Mouse (Mus musculus) brown adipose tissue, adult 24 weeks (tissue): ENCODE data around the gene Rab15. TPM values are rescaled to one million over a fixed set of nuclear protein-coding genes. Genes with fewer than 3 reads are reported as not detected.

ENCODE experiments used
- H3K27ac ChIP-seq: fragments of 200-500 bp; replicated peaks from 2 replicates; pipeline ENCODE4 v1.5.1; 2012; ENCODE audit warnings: low read depth, mild to moderate bottlenecking, low read length
- H3K4me1 ChIP-seq: fragments of 200-500 bp; 2 replicates; pipeline ENCODE4 v1.6.1; 2012; ENCODE audit warnings: low read length, mixed read lengths; ENCODE audit not compliant: control insufficient read depth, insufficient read depth, insufficient read length
- H3K4me3 ChIP-seq: fragments of 200-500 bp; 2 replicates; pipeline ENCODE4 v1.5.1; 2012; ENCODE audit warnings: low read depth, mild to moderate bottlenecking, low read length, moderate library complexity; ENCODE audit not compliant: insufficient read depth
- polyA plus RNA-seq: library from polyadenylated mRNA; stranded (reverse); fragments of >200 nt; gene quantifications from 2 replicates; pipeline ENCODE4 v1.2.4, GENCODE M21; 2012; ENCODE audit not compliant: missing spikeins, insufficient read depth, insufficient read length

Gene Rab15
- polyA plus RNA-seq, 1 experiment: not detected

DNA sequence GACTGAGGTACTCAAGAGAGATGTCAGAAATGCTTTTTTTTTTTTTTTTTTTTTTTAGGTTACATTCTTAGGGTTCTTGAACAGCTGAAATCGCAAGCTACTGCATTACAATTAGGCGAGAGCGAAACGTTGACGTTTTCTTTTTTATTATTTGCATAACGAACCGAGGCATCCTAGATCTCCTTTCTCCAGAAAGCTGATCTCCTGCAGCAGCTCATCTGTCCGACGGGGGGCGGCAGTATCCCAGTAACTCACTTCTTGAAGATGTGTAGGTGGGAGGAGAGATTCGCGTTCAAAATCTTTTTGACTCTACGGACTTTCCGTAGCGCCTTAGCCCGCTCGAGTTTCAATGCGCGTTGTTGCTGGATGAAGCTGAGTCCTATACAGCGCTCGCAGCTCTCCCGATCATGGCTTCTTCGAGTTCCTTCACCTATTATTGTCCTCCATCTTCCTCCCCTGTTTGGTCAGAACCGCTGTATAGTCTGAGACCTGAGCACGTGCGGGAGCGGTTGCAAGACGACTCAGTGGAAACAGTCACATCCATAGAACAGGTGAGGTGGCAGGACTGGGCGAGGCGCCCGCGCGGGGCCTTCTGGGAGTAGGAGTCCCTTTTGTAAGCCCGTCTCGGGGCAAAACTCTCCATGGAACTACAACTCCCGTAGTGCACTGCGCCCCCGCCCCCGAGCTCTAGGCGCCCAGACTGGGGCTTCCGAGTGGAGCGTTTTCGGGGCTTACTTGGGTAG, 14.6 kb upstream of the Rab15 start:
- Histone ChIP-seq H3K27ac (peak overlapping the region; percentile 65), H3K4me1 (no peaks in the 10 kb centered on the region), H3K4me3 (peak overlapping the region; percentile 89)

- Histone ChIP-seq H3K4me3 (no peak overlapping the region), H3K27ac (no peak overlapping the region), H3K4me1 (no peaks in the 10 kb centered on the region)
These were observed 10.0 kb upstream of the Rab15 start for GRCm38 (mm10) chr12:76832704-76833103.

- H3K4me3 ChIP-seq: no peak overlapping the region
- H3K27ac ChIP-seq: no peak overlapping the region
- H3K4me1 ChIP-seq: no peaks in the 10 kb centered on the region
These were observed 2.6 kb upstream of the Rab15 start for GRCm38 (mm10) chr12:76825283-76825682.

DNA sequence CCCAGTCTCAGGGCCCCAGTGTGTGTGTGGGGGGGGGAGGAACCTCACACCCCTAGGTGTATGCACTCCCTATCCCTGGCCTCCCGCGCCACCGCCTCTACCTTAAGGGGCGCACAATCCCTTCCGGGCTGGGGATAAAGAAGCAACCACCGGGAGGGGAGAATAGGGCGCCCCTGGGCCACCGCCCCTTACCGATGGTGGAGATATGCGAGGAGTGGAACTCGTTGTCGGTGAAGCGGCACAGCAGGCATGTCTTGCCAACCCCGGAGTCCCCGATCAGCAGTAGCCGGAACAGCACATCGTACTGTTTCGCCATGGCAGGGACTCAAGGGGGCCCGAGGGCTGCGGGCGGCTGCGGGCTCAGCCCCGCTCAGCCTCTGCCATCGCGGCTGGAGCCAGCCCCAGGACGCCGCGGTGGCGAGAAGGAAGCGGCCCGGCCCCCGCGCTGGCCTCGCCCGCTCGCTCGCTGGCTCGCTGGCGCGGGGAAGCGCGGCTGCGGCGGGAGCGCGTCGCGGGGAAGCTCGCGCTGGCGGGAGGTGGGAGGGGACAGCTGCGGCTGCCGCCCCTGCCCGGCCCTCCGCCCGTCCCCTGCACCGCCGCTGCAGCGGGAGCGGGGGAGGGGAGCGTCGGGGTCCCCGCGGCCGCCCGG, 582 bp downstream of the Rab15 start:
- no peaks in the 10 kb centered on the region for H3K4me1 ChIP-seq
- H3K27ac ChIP-seq: no peak overlapping the region
- peak overlapping the region; percentile 55 for H3K4me3 ChIP-seq

- H3K4me1 ChIP-seq: no peaks in the 10 kb centered on the region
- H3K4me3 ChIP-seq: no peak overlapping the region
- no peak overlapping the region for H3K27ac ChIP-seq
These were observed 2.1 kb downstream of the Rab15 start for GRCm38 (mm10) chr12:76820615-76821014.

DNA sequence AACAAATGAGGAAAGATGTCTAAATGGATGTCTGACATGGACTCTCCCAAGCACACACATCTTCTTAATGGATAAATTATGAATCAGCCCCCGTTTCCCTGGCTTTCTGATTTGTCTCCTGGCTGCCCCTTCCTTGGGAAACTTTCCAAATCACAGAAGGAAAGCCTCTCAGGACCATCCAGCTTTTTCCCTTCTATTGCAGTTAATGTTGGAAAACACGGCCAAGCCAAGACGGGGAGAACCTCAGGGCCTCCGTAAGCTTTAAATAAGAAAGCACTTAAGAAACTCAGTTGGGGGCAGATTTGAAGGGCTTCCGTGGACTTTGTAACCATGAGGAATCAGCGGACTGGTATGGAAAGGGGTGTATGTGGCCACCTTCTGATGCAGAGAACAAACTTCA, 2.9 kb downstream of the Rab15 start:
- H3K4me3 ChIP-seq: no peak overlapping the region
- H3K4me1 ChIP-seq: no peaks in the 10 kb centered on the region
- no peak overlapping the region for H3K27ac ChIP-seq

- Histone ChIP-seq H3K4me1 (no peaks in the 10 kb centered on the region), H3K4me3 (no peak overlapping the region), H3K27ac (no peak overlapping the region)
These were observed 3.8 kb downstream of the Rab15 start for GRCm38 (mm10) chr12:76818908-76819307.

DNA sequence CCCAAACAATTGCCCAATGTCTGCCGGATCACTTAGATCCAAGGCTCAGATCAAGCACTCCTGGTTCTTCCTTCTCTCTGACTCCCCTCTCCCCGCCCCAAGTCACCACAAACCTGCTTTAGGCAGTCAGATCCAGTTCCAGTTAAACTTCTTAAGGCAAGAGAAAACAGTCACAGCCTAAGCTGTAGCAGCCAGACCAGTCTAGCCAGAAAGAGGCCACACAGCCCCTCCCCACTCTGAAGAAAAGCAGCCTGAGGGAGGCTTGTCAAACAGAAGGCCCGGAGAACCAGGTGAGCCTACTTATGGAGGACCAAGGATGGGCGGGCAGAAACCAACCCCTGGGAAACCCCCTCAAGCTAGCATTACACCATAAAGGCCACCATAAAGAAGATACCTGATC, 4.6 kb downstream of the Rab15 start:
- H3K4me3 ChIP-seq: no peak overlapping the region
- no peaks in the 10 kb centered on the region for H3K4me1 ChIP-seq
- H3K27ac ChIP-seq: no peak overlapping the region

- H3K4me1 ChIP-seq: no peaks in the 10 kb centered on the region
- no peak overlapping the region for H3K27ac ChIP-seq
- no peak overlapping the region for H3K4me3 ChIP-seq
These were observed 5.5 kb downstream of the Rab15 start for GRCm38 (mm10) chr12:76817176-76817575.

GRCm38 (mm10) chr12:76816720-76817119, 6.0 kb downstream of the Rab15 start:
- no peak overlapping the region for H3K4me3 ChIP-seq
- no peaks in the 10 kb centered on the region for H3K4me1 ChIP-seq
- no peak overlapping the region for H3K27ac ChIP-seq

GRCm38 (mm10) chr12:76814120-76814519, 8.6 kb downstream of the Rab15 start:
- Histone ChIP-seq H3K4me1 (no peaks in the 10 kb centered on the region), H3K27ac (no peak overlapping the region), H3K4me3 (no peak overlapping the region)

DNA sequence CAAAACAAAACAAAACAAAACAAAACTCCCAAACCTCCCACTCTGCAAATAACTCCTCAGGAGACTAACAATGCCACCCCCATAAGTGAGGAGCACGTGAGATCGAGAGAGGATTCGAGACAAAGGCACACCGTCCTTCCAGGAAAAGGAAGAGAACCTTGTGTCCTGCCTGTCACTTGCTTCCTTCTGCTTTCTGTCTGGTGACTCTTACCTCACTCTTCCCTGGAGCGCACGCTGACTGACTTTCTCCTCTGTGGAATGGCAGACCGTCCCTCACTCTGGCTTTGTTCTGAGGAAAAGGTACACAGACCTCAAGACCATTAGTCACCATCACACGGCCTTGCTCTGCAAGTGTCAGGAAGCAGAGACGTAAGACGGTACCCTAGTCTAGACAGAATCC, 9.2 kb downstream of the Rab15 start:
- Histone ChIP-seq H3K27ac (no peak overlapping the region), H3K4me1 (no peaks in the 10 kb centered on the region), H3K4me3 (no peak overlapping the region)

DNA sequence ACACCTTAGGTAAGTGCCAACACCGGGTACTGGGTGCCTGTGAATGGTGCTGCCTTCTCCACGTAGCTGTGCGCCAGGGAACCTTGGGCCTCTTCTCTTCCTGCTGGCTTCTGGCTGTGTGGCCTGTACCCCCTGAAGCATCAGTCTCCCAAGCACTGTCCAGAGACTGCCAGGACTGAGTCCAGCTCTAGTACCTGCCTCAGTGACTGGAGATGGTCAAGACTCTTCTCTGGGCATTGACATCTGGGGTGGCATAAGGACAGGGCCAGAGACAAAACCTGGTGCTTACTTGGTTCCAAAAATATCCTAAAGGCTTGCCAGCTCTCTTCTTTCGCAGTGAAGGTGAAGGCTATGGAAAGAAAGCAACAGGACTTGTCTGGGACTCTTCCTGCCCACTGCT, 11.7 kb downstream of the Rab15 start:
- Histone ChIP-seq H3K27ac (no peak overlapping the region), H3K4me1 (no peaks in the 10 kb centered on the region), H3K4me3 (no peak overlapping the region)

GRCm38 (mm10) chr12:76810491-76810890, 12.2 kb downstream of the Rab15 start:
- H3K4me3 ChIP-seq: no peak overlapping the region
- H3K27ac ChIP-seq: no peak overlapping the region
- no peaks in the 10 kb centered on the region for H3K4me1 ChIP-seq

DNA sequence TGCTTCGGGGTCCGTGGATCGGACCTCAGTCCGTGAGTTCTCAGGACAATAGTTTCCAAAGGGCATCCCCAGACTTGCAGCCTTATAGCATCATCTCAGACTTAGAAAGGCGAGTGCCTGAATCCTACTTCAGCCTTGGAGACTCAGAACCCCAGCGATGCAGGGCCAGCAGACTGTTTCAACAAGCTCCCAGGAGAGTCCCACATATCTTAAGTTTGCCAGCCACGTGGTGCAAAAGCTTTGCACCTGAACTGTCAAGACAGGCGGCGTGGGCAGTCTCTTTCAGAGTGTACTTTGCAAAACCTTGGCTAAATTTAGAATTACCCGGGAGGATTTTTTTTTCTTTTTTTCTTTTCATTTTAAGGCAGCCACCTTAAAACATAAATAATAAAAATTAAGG, 14.9 kb downstream of the Rab15 start:
- no peak overlapping the region for H3K27ac ChIP-seq
- H3K4me3 ChIP-seq: no peak overlapping the region
- H3K4me1 ChIP-seq: no peaks in the 10 kb centered on the region
